Mouse (Mus musculus) olfactory bulb, adult 2 months (tissue): ENCODE results near the gene Sde2. TPM values are rescaled to one million over a fixed set of nuclear protein-coding genes. Genes with fewer than 3 reads are reported as not detected.

Source experiments
- H3K27ac ChIP-seq: fragments of 200-500 bp; 2 replicates; pipeline ENCODE4 v1.5.1; 2012; ENCODE audit warnings: low read depth, low read length; ENCODE audit not compliant: insufficient read depth
- H3K4me1 ChIP-seq: fragments of 200-500 bp; 2 replicates; pipeline ENCODE4 v1.6.1; 2012; ENCODE audit warnings: low read length; ENCODE audit not compliant: control insufficient read depth, insufficient read depth
- H3K4me3 ChIP-seq: fragments of 200-500 bp; 2 replicates; pipeline ENCODE4 v1.5.1; 2012; ENCODE audit warnings: mild to moderate bottlenecking, low read depth, low read length, moderate library complexity; ENCODE audit not compliant: insufficient read depth
- CTCF ChIP-seq: fragments of 200-500 bp; IDR thresholded peaks from 2 replicates; pipeline ENCODE4 v1.5.1; 2012; ENCODE audit warnings: low read depth, mild to moderate bottlenecking, low read length, moderate library complexity; ENCODE audit not compliant: insufficient read depth
- POLR2A ChIP-seq: fragments of 200-500 bp; IDR thresholded peaks from 2 replicates; pipeline ENCODE4 v1.6.1; 2012; ENCODE audit warnings: mild to moderate bottlenecking, low read depth, low read length, moderate library complexity; ENCODE audit not compliant: insufficient read depth
- WGBS: fragments of 180-500 bp; shearing (Covaris S2); methylation state at CpG from one replicate; pipeline ENCODE4 v1.1.7; 2018; 5-methylcytosine and 5-hydroxymethylcytosine counted together
- polyA plus RNA-seq: library from polyadenylated mRNA; stranded (reverse); fragments of >200 nt; gene quantifications from 2 replicates; pipeline ENCODE4 v1.2.4, GENCODE M21; 2012; ENCODE audit warnings: low replicate concordance; ENCODE audit not compliant: missing spikeins, insufficient read depth, insufficient read length

Gene Sde2
- polyA plus RNA-seq, 1 experiment, result not detected

DNA sequence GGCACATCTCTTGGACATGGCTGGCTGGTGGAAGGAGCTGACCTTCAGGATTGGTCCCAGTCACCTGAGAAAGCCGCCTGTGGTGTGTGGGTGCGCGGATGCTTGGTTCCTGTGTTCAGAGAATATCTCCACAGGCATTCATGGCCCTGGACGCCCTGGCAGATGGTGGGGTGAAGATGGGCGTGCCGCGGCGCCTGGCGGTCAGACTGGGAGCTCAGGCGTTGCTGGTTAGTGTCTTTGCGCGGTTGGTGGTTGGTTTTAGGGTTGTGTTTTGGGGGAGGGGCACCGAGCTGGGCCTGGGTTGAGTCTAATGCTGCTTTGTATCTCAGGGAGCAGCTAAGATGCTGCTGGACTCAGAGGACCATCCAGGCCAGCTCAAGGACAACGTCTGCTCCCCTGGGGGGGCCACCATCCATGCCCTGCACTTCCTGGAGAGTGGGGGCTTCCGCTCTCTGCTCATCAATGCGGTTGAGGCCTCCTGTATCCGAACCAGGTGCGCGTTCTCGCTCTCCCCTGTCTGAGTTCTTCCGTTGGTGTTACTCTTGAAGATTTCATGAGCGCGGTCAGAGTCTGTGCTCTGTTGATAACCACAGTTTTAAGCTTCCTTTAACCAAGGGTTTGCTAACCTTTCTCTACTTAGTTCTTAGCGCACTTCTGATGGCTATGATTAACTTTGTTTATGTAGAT, 55.7 kb downstream of the Sde2 start:
- Histone ChIP-seq H3K4me1 (peaks cover 14% of the 10 kb centered on the region), H3K4me3 (no peak overlapping the region), H3K27ac (no peak overlapping the region)
- TF ChIP-seq POLR2A, result no peak
- TF ChIP-seq CTCF, result no peak
- 92% methylated on average over 24 of the region's 24 CpGs for WGBS

GRCm38 (mm10) chr1:180911138-180911537, 60.2 kb downstream of the Sde2 start:
- WGBS, result 47% methylated on average over 8 of the region's 8 CpGs
- TF ChIP-seq POLR2A (no peak), CTCF (no peak)
- Histone ChIP-seq H3K27ac (no peak overlapping the region), H3K4me3 (no peak overlapping the region), H3K4me1 (peaks cover 4% of the 10 kb centered on the region)

DNA sequence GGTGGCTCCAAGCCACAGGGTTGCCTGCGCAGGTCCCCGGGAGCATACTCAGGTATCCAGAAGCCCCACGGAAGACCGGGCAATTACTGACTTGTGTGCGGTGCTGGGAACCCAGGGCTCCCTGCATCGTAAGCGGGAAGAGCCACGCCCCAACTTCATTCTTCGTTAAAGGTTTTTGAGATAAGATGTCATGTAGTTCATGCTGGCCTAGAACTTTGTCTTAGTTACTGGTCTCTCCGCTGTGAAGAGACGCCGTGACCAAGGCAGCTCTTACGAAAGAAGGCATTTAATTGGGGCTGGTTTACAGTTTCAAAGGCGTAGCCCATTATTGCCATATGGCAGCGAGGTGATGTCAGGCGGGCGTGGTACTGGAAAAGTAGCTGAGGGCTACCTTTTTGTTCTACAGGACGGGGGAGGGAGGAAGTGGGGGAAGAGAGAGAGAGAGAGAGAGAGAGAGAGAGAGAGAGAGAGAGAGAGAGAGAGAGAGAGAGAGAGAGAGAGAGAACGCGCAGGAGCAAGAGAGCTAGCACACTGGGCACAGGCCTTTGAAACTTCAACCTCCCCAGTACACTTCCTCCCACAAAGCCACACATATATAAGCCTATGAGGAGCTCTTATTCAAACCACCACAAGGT, 60.8 kb downstream of the Sde2 start:
- 74% methylated on average over 20 of the region's 20 CpGs for WGBS
- H3K27ac ChIP-seq, result no peak overlapping the region
- H3K4me1 ChIP-seq, result no peaks in the 10 kb centered on the region
- TF ChIP-seq CTCF, result no peak
- TF ChIP-seq POLR2A, result no peak
- no peak overlapping the region for H3K4me3 ChIP-seq

GRCm38 (mm10) chr1:180912792-180913191, 61.9 kb downstream of the Sde2 start:
- Histone ChIP-seq H3K4me3 (no peak overlapping the region), H3K4me1 (no peaks in the 10 kb centered on the region), H3K27ac (no peak overlapping the region)
- WGBS, result 91% methylated on average over 5 of the region's 5 CpGs
- TF ChIP-seq POLR2A (no peak), CTCF (no peak)

- Histone ChIP-seq H3K4me3 (no peak overlapping the region), H3K27ac (no peak overlapping the region), H3K4me1 (no peaks in the 10 kb centered on the region)
- TF ChIP-seq POLR2A, result no peak
- TF ChIP-seq CTCF, result no peak
- WGBS, result 50% methylated on average over 4 of the region's 4 CpGs
Observed at GRCm38 (mm10) chr1:180913797-180914196, 62.9 kb downstream of the Sde2 start.

- WGBS, result 91% methylated on average over 11 of the region's 11 CpGs
- Histone ChIP-seq H3K27ac (no peak overlapping the region), H3K4me1 (no peaks in the 10 kb centered on the region), H3K4me3 (no peak overlapping the region)
- TF ChIP-seq CTCF (no peak), POLR2A (no peak)
Observed at GRCm38 (mm10) chr1:180916425-180916824, 65.5 kb downstream of the Sde2 start.

- no peak overlapping the region for H3K27ac ChIP-seq
- peaks cover 4% of the 10 kb centered on the region for H3K4me1 ChIP-seq
- 71% methylated on average over 1 of the region's 1 CpGs for WGBS
- no peak overlapping the region for H3K4me3 ChIP-seq
- no peak for TF ChIP-seq CTCF
- no peak for TF ChIP-seq POLR2A
Observed at GRCm38 (mm10) chr1:180917053-180917452, 66.1 kb downstream of the Sde2 start.

Other genes with a start within 250 kb of the Sde2 start
- not detected in 2 replicates for gene Lin9, start 210.0 kb upstream of the Sde2 start, polyA plus RNA-seq
- gene Mixl1, start 154.1 kb upstream of the Sde2 start, polyA plus RNA-seq, result not detected in 2 replicates
- gene Acbd3, start 125.1 kb upstream of the Sde2 start, polyA plus RNA-seq, result not detected in 2 replicates
- 812 TPM in 1 of 2 replicates, not detected in the other for gene H3f3a, start 37.2 kb upstream of the Sde2 start, polyA plus RNA-seq
- gene Lefty2, start 42.0 kb downstream of the Sde2 start, polyA plus RNA-seq, result not detected in 2 replicates
- gene Pycr2, start 53.2 kb downstream of the Sde2 start, polyA plus RNA-seq, result not detected in 2 replicates
- not detected in 2 replicates for gene Lefty1, start 83.9 kb downstream of the Sde2 start, polyA plus RNA-seq
- not detected in 2 replicates for gene Tmem63a, start 91.2 kb downstream of the Sde2 start, polyA plus RNA-seq
- not detected in 2 replicates for gene Ephx1, start 169.8 kb downstream of the Sde2 start, polyA plus RNA-seq
- not detected in 2 replicates for gene 9130409I23Rik, start 200.1 kb downstream of the Sde2 start, polyA plus RNA-seq